Mouse (Mus musculus) hindbrain, postnatal 0 days (tissue): ENCODE measurements around the gene Prrc2b. TPM values are rescaled to one million over a fixed set of nuclear protein-coding genes. Genes with fewer than 3 reads are reported as not detected.

Source experiments
- ATAC-seq: fragments of 200-750 bp; cut with Nextera tagmentation; 2 replicates; pipeline ENCODE4 v1.8.0; 2017; ENCODE audit warnings: mild to moderate bottlenecking, moderate TSS enrichment, moderate library complexity
- DNase-seq: peaks from one replicate; pipeline ENCODE4 v3.0.0-alpha.2; 2015; ENCODE audit warnings: low spot score
- H3K27ac ChIP-seq: fragments of 300-500 bp; sonication (generic); 2 replicates; pipeline ENCODE4 v1.5.1; 2014; ENCODE audit warnings: mild to moderate bottlenecking
- H3K27me3 ChIP-seq: fragments of 300-500 bp; sonication (generic); 2 replicates; pipeline ENCODE4 v1.6.1; 2014; ENCODE audit warnings: low read length, mixed read lengths; ENCODE audit not compliant: insufficient read depth
- H3K36me3 ChIP-seq: fragments of 300-500 bp; sonication (generic); 2 replicates; pipeline ENCODE4 v1.6.1; 2014; ENCODE audit warnings: low read length, mixed read lengths; ENCODE audit not compliant: insufficient read depth
- H3K4me1 ChIP-seq: fragments of 300-500 bp; sonication (generic); 2 replicates; pipeline ENCODE4 v1.6.1; 2014; ENCODE audit warnings: antibody characterized with exemption, low read length, mixed read lengths; ENCODE audit not compliant: insufficient read depth
- H3K4me2 ChIP-seq: fragments of 300-500 bp; sonication (generic); 2 replicates; pipeline ENCODE4 v1.6.1; 2014; ENCODE audit warnings: low read depth, mild to moderate bottlenecking, low read length, moderate library complexity, mixed read lengths
- H3K4me3 ChIP-seq: fragments of 300-500 bp; sonication (generic); 2 replicates; pipeline ENCODE4 v1.5.1; 2014; ENCODE audit warnings: low read length
- H3K9ac ChIP-seq: fragments of 300-500 bp; sonication (generic); replicated peaks from 2 replicates; pipeline ENCODE4 v1.6.1; 2014; ENCODE audit warnings: mild to moderate bottlenecking, low read length, moderate library complexity, mixed read lengths
- H3K9me3 ChIP-seq: fragments of 300-500 bp; sonication (generic); 2 replicates; pipeline ENCODE4 v1.6.1; 2016; ENCODE audit warnings: low read length, mixed read lengths
- CTCF ChIP-seq: IDR thresholded peaks from 2 replicates; pipeline ENCODE4 v1.5.1; 2016; ENCODE audit warnings: antibody characterized with exemption, control low read depth, low read depth
- WGBS: fragments of 180-500 bp; shearing (Covaris S2); extraction: QIAGEN DNeasy Blood & Tissue Kit; methylation state at CpG from one replicate; pipeline ENCODE4 v1.1.7; 2014; 5-methylcytosine and 5-hydroxymethylcytosine counted together
- polyA plus RNA-seq: library from polyadenylated mRNA; unstranded; fragments of >200 nt; fragmentation: Nextera tagmentation; extraction: Ambion mirVana; gene quantifications from 2 replicates; pipeline ENCODE4 v1.2.1, GENCODE M21; 2015
- total RNA-seq: library from RNA; depleted of rRNA; stranded (reverse); fragments of >200 nt; gene quantifications from 2 replicates; pipeline ENCODE4 v1.2.3, GENCODE M21; 2014

The Prrc2b gene
- total and polyA plus RNA-seq, 2 experiments from 2014 or later = 55.9 to 206 TPM

DNA sequence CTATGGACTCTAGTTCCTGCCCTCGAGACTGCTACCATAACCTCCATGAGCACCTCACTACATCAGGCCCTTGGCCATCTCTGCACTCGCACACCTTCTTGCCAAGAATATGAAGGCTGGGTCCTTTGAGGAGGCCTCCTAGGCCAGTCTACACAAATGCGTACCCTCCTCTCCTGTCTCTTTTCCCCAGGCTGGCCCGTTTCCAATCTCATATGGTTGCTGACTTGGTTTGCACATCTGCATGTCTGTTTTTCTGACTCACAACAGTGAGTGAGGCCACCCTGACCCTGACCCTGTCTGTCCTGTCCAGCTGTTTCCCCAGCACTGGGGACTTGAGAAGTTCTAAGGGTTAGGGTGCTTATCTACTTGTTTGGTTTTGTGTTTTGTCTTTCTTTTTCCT is 95.9 kb downstream of the Prrc2b start:
- 88% methylated on average over 4 of the region's 4 CpGs for WGBS
- peaks cover 41% of the 10 kb centered on the region; the same call in 1 of the 2 replicates for H3K36me3 ChIP-seq
- no peak for TF ChIP-seq CTCF

DNA sequence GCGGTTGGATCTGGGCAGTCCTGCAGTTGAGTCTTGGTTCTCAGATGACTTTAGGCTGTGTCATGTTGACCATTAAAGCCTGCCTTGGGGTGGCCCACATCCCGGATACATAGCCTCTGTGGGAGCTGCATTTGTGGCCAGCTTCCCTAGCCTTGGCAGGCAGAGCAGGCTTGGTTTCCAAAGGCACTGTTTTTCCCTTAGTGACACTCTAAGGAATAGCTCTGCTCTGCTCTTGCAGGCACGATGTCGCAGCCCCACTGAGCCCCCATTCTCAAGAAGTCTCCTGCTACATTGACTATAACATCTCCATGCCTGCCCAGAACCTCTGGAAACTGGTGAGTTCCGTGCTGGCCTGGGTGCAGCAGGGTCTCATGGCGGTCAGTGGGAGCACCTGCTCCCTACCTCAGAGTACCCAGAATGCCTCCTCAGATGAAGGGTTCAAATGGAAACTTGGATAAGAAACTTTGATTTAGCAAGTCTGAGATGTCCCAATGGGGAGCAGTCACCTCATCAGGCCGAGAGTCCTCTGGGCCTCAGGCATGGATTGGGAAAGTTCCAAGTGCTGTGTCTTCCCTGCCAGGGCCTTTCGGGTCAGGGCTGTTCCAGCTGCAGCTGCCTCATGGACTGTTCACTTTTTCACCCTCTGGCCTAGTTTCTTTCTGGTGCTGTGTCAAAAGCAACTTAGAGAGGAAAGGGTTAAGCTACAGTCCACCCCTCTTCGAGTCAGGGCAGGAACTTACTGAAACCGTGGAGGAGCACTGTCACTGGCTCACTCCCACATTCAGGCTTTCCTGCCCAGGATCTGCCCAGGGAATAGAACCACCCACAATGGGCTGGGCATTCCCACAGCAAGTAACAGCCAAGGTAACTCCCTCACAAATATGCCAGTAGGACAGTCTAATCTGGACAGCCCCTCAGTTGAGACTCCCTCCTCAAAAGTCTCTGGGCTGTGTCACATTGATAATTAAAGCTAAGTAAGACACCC is 97.8 kb downstream of the Prrc2b start:
- peaks cover 56% of the 10 kb centered on the region; the same call in 1 of the 2 replicates for H3K36me3 ChIP-seq
- no peaks in the 10 kb centered on the region for H3K4me1 ChIP-seq
- 80% methylated on average over 10 of the region's 10 CpGs for WGBS
- H3K4me2 ChIP-seq = no peak overlapping the region
- H3K27ac ChIP-seq = no peak overlapping the region
- no peak overlapping the region for H3K9ac ChIP-seq
- no peaks in the 10 kb centered on the region for H3K9me3 ChIP-seq
- H3K4me3 ChIP-seq = no peak overlapping the region
- no peak for TF ChIP-seq CTCF
- no peak for DNase-seq
- no peaks in the 10 kb centered on the region for H3K27me3 ChIP-seq
- no peak for ATAC-seq

More for the DNA sequence above, 95.9 kb downstream of the Prrc2b start:
- Histone ChIP-seq H3K27me3 (no peaks in the 10 kb centered on the region), H3K27ac (no peak overlapping the region), H3K4me3 (no peak overlapping the region), H3K9me3 (no peaks in the 10 kb centered on the region), H3K4me2 (no peak overlapping the region), H3K9ac (no peak overlapping the region), H3K4me1 (no peaks in the 10 kb centered on the region)
- DNase-seq = no peak
- ATAC-seq = no peak

DNA sequence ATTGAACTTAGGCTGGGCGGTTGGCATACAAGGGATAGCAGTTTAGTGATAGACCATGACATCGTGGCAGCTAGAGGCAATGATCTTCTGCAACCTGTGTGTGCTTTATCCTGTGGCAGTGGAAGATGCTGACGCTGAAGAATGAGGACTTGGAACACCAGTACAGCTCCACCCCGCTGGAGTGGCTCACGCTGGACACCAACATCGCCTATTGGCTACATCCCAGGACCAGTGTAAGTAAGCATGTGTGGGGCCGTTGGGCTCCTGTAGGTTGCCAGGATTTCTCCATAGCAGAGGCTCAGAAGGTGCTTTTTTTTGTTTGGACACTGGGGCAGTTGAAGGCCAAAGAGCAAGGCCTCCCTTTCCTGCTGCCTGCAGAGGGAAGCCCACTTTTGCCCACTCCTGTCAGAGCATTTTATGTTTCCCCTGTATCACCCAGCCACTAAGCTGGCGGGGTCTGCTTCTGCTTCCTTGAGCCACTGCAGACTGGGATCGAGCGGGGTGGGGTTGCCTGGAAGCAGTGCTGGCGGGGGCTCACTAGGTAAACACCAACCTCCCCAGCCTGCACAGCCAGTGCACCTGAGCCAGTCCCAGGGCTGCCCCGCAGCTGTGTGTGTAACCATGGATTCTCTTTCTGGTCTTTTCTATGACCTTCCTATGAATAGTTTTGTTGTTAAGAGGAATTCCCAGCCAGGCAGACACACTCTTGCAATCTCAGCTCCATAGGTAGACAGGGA is 101.1 kb downstream of the Prrc2b start:
- no peaks in the 10 kb centered on the region for H3K9me3 ChIP-seq
- H3K4me3 ChIP-seq = no peak overlapping the region
- no peak for TF ChIP-seq CTCF
- WGBS = 84% methylated on average over 12 of the region's 12 CpGs
- DNase-seq (no peak), ATAC-seq (no peak)
- H3K27me3 ChIP-seq = no peaks in the 10 kb centered on the region
- no peak overlapping the region for H3K9ac ChIP-seq
- no peak overlapping the region for H3K4me2 ChIP-seq
- peaks cover 62% of the 10 kb centered on the region; the same call in 1 of the 2 replicates for H3K36me3 ChIP-seq
- H3K27ac ChIP-seq = no peak overlapping the region
- H3K4me1 ChIP-seq = no peaks in the 10 kb centered on the region

DNA sequence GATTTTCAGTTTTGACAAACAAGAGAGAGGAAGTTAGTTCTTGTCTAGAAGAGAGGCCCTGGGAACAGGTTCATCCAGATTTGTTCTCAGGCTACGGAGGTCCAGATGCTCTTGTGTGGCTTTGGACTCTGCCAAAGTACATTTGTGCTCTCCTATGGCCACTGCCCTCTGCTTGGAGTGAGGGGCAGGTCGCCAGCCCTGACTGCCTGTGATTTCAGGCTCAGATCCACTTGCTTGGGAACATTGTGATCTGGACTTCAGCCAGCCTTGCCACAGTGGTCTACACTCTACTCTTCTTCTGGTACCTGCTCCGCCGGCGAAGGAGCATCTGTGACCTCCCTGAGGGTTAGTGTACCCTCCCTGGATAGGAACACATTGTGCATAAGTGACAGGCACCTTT is 101.8 kb downstream of the Prrc2b start:
- 94% methylated on average over 5 of the region's 5 CpGs for WGBS
- Histone ChIP-seq H3K9me3 (no peaks in the 10 kb centered on the region), H3K27ac (no peak overlapping the region), H3K27me3 (no peaks in the 10 kb centered on the region), H3K4me1 (no peaks in the 10 kb centered on the region), H3K9ac (no peak overlapping the region), H3K4me2 (no peak overlapping the region), H3K4me3 (no peak overlapping the region), H3K36me3 (peaks cover 61% of the 10 kb centered on the region; the same call in 1 of the 2 replicates)
- no peak for TF ChIP-seq CTCF
- no peak for DNase-seq
- no peak for ATAC-seq

DNA sequence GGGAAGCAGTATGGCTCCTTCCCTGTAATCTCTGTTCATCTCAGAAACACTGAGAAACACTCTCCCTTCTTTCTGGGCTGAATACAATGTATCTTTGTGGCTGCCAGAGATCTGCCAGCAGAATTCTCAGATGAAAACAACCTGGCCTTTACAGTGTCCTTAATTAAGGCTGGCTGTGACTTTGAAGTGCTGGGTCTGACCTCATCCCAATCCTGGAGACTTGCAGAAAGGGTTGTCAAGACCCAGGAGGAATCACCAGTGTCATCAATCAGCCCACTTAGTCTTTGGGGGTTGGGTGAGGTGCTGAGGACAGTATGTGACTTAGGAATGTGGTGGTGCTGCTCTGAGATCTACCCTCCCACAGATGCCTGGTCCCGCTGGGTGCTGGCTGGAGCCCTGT is 102.5 kb downstream of the Prrc2b start:
- Histone ChIP-seq H3K4me2 (no peak overlapping the region), H3K27ac (no peak overlapping the region), H3K9me3 (no peaks in the 10 kb centered on the region), H3K27me3 (no peaks in the 10 kb centered on the region), H3K9ac (no peak overlapping the region), H3K4me1 (no peaks in the 10 kb centered on the region), H3K36me3 (peaks cover 58% of the 10 kb centered on the region; the same call in 1 of the 2 replicates), H3K4me3 (no peak overlapping the region)
- no peak for DNase-seq
- no peak for ATAC-seq
- TF ChIP-seq CTCF = no peak
- WGBS = 94% methylated on average over 1 of the region's 1 CpGs

DNA sequence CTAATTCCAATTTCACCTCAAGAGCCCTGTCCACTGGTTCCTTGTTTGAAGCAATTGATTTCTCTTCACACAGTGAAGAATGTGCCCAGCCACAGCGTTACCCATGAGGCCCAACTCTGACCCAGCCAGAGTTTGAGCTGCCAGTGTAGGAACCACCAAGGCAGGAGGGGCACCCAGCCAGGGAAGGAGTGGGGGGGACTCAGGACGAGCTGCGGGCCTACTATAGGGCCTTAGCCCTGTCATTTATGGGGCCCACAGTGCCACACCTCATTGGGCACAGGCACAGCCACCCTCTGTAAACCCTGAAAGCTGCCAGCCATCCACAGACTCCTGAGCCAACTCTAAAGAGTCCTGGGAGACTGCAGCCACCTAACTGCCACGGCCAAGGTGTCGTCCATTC is 103.7 kb downstream of the Prrc2b start:
- H3K9me3 ChIP-seq = no peaks in the 10 kb centered on the region
- H3K4me3 ChIP-seq = no peak overlapping the region
- H3K27ac ChIP-seq = no peak overlapping the region
- no peak overlapping the region for H3K4me2 ChIP-seq
- 88% methylated on average over 5 of the region's 5 CpGs for WGBS
- no peak for DNase-seq
- H3K27me3 ChIP-seq = no peaks in the 10 kb centered on the region
- no peak overlapping the region for H3K9ac ChIP-seq
- peaks cover 57% of the 10 kb centered on the region; the same call in 1 of the 2 replicates for H3K36me3 ChIP-seq
- TF ChIP-seq CTCF = no peak
- H3K4me1 ChIP-seq = peaks cover 6% of the 10 kb centered on the region; the same call in 1 of the 2 replicates
- no peak for ATAC-seq
